Mouse (Mus musculus): ENCODE results near the gene Zfp697. TPM values are rescaled to one million over a fixed set of nuclear protein-coding genes. Genes with fewer than 3 reads are reported as not detected.
A peak's percentile ranks its signal among the peaks of the same experiment; 100 is the strongest.
"Not testable (repeated sequence)": the region's sequence is repeated elsewhere in the genome, so short reads cannot be mapped to it uniquely, and the experiment has no call there.

Gene Zfp697
- polyA plus RNA-seq, 1 experiment from 2014 or later, result 20.6 TPM

GRCm38 (mm10) chr3:98443149-98443779 lies 61.0 kb downstream of the Zfp697 start:
- not testable (repeated sequence) for H3K9ac ChIP-seq; H3K36me3 ChIP-seq (replicated peaks; ENCODE audit: control insufficient read depth, insufficient read depth); H3K4me3 ChIP-seq (replicated peaks; ENCODE audit: low read length); H3K4me2 ChIP-seq (replicated peaks); H3K4me1 ChIP-seq (replicated peaks; ENCODE audit: control insufficient read depth, insufficient read depth, low read length); H3K27ac ChIP-seq; H3K27me3 ChIP-seq (ENCODE audit: control insufficient read depth, insufficient read depth, low read length); H3K9me3 ChIP-seq (ENCODE audit: control insufficient read depth, low read length)
- ATAC-seq (ENCODE audit: low FRiP score), result peak; percentile 57; the same call in 1 of the 2 replicates
- DNase-seq (ENCODE audit: low spot score), result peak; percentile 21
- WGBS, result 7% methylated on average over 3 of the region's 3 CpGs

- DNase-seq (ENCODE audit: low spot score); H3K4me1 ChIP-seq (replicated peaks; ENCODE audit: control insufficient read depth, insufficient read depth, low read length); H3K4me3 ChIP-seq (replicated peaks; ENCODE audit: low read length); H3K9me3 ChIP-seq (ENCODE audit: control insufficient read depth, low read length); H3K27ac ChIP-seq; H3K9ac ChIP-seq; ATAC-seq (ENCODE audit: low FRiP score); H3K4me2 ChIP-seq (replicated peaks); H3K27me3 ChIP-seq (ENCODE audit: control insufficient read depth, insufficient read depth, low read length); H3K36me3 ChIP-seq (replicated peaks; ENCODE audit: control insufficient read depth, insufficient read depth): not testable (repeated sequence)
- no CpG with 5 or more reads among the region's 1 CpGs for WGBS
These were observed 61.7 kb downstream of the Zfp697 start for GRCm38 (mm10) chr3:98443924-98444323.

- H3K27me3 ChIP-seq (ENCODE audit: control insufficient read depth, insufficient read depth, low read length); H3K9ac ChIP-seq; H3K4me2 ChIP-seq (replicated peaks); H3K4me3 ChIP-seq (replicated peaks; ENCODE audit: low read length); DNase-seq (ENCODE audit: low spot score); ATAC-seq (ENCODE audit: low FRiP score); H3K9me3 ChIP-seq (ENCODE audit: control insufficient read depth, low read length); H3K4me1 ChIP-seq (replicated peaks; ENCODE audit: control insufficient read depth, insufficient read depth, low read length); H3K27ac ChIP-seq; H3K36me3 ChIP-seq (replicated peaks; ENCODE audit: control insufficient read depth, insufficient read depth): not testable (repeated sequence)
- WGBS, result 58% methylated on average over 4 of the region's 5 CpGs
These were observed 71.5 kb downstream of the Zfp697 start for GRCm38 (mm10) chr3:98453786-98454185.

DNA sequence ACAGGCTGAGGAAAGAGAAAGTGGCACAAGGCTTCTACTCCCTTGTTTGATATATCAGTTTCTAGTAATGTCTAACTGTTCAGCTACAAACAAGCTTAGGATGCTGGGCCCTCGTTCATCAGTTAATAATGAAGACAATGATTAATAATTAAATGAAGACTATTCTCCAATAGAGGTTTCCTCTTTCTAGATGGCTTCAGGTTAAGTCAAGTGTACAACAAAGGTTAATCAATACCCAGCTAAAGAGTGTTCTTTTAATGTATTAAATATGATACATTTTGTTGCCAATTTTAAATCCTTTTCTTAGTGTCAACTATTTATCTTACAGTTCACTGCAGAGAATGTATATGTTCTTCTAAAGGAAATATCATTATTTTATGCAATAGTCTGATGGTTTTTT lies 74.8 kb downstream of the Zfp697 start, which contains the start of gene Gm4450:
Gene Gm4450, minus strand, starts transcription at position 101 of the 400 bp plus-strand sequence.
- not testable (repeated sequence) for H3K4me3 ChIP-seq (replicated peaks; ENCODE audit: low read length); H3K9ac ChIP-seq; DNase-seq (ENCODE audit: low spot score); ATAC-seq (ENCODE audit: low FRiP score); H3K4me2 ChIP-seq (replicated peaks); H3K9me3 ChIP-seq (ENCODE audit: control insufficient read depth, low read length); H3K36me3 ChIP-seq (replicated peaks; ENCODE audit: control insufficient read depth, insufficient read depth); H3K27me3 ChIP-seq (ENCODE audit: control insufficient read depth, insufficient read depth, low read length); H3K27ac ChIP-seq; H3K4me1 ChIP-seq (replicated peaks; ENCODE audit: control insufficient read depth, insufficient read depth, low read length)
- no CpG with 5 or more reads among the region's 1 CpGs for WGBS

- not testable (repeated sequence) for ATAC-seq (ENCODE audit: low FRiP score); H3K9me3 ChIP-seq (ENCODE audit: control insufficient read depth, low read length); H3K9ac ChIP-seq; H3K36me3 ChIP-seq (replicated peaks; ENCODE audit: control insufficient read depth, insufficient read depth); DNase-seq (ENCODE audit: low spot score); H3K4me2 ChIP-seq (replicated peaks); H3K27me3 ChIP-seq (ENCODE audit: control insufficient read depth, insufficient read depth, low read length); H3K4me1 ChIP-seq (replicated peaks; ENCODE audit: control insufficient read depth, insufficient read depth, low read length); H3K4me3 ChIP-seq (replicated peaks; ENCODE audit: low read length); H3K27ac ChIP-seq
- 50% methylated on average over 1 of the region's 2 CpGs for WGBS
These were observed 87.1 kb downstream of the Zfp697 start for GRCm38 (mm10) chr3:98469323-98469722.

DNA sequence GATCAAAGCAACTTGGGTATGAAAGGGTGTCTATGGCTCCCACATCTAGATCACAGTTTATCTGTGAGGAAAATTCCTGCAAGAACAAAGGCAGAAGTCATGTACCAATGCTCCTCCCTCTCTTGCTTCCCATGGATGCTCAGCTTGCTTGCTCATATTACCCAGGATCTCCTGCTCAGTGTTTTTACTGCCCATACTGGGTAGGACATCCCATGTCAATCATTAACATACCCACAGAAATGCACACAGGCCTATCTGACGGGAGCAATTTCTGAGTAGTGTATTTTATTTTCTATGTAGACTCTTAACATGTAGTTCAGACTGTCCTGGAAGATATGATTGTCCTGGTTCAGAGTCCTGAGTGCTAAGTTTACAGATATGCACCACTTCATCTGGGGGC lies 88.8 kb downstream of the Zfp697 start:
- not testable (repeated sequence) for DNase-seq (ENCODE audit: low spot score); H3K27me3 ChIP-seq (ENCODE audit: control insufficient read depth, insufficient read depth, low read length); H3K4me2 ChIP-seq (replicated peaks); H3K4me3 ChIP-seq (replicated peaks; ENCODE audit: low read length); H3K4me1 ChIP-seq (replicated peaks; ENCODE audit: control insufficient read depth, insufficient read depth, low read length); H3K9me3 ChIP-seq (ENCODE audit: control insufficient read depth, low read length); H3K27ac ChIP-seq; H3K36me3 ChIP-seq (replicated peaks; ENCODE audit: control insufficient read depth, insufficient read depth); H3K9ac ChIP-seq; ATAC-seq (ENCODE audit: low FRiP score)
- WGBS, result no CpG with 5 or more reads among the region's 1 CpGs

DNA sequence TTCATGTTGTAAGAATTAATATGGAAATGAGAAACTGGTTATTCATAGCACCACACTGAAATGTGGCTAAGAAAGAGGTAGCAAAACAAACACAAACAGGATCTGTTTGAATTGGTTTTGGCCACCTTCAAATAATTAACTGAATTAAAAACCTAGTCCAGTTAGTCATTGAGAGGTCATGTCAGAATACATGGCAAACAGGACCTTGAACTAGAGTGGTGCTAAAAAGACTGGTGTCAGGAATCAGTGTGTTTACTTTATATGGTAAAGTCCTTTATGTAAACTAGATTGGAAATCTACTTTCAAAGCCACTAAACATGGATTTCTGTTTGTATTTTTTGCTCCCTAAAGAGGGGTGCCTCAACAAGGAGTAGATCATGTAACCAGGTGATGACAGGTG lies 89.2 kb downstream of the Zfp697 start:
- H3K4me1 ChIP-seq (replicated peaks; ENCODE audit: control insufficient read depth, insufficient read depth, low read length); H3K4me3 ChIP-seq (replicated peaks; ENCODE audit: low read length); H3K27ac ChIP-seq; H3K36me3 ChIP-seq (replicated peaks; ENCODE audit: control insufficient read depth, insufficient read depth); H3K9me3 ChIP-seq (ENCODE audit: control insufficient read depth, low read length); H3K4me2 ChIP-seq (replicated peaks); ATAC-seq (ENCODE audit: low FRiP score); H3K9ac ChIP-seq; DNase-seq (ENCODE audit: low spot score); H3K27me3 ChIP-seq (ENCODE audit: control insufficient read depth, insufficient read depth, low read length): not testable (repeated sequence)

- not testable (repeated sequence) for H3K9me3 ChIP-seq (ENCODE audit: control insufficient read depth, low read length); H3K36me3 ChIP-seq (replicated peaks; ENCODE audit: control insufficient read depth, insufficient read depth); DNase-seq (ENCODE audit: low spot score); H3K4me1 ChIP-seq (replicated peaks; ENCODE audit: control insufficient read depth, insufficient read depth, low read length); H3K4me2 ChIP-seq (replicated peaks); ATAC-seq (ENCODE audit: low FRiP score); H3K27ac ChIP-seq; H3K27me3 ChIP-seq (ENCODE audit: control insufficient read depth, insufficient read depth, low read length); H3K9ac ChIP-seq; H3K4me3 ChIP-seq (replicated peaks; ENCODE audit: low read length)
These were observed 111.9 kb downstream of the Zfp697 start for GRCm38 (mm10) chr3:98494184-98494583.

DNA sequence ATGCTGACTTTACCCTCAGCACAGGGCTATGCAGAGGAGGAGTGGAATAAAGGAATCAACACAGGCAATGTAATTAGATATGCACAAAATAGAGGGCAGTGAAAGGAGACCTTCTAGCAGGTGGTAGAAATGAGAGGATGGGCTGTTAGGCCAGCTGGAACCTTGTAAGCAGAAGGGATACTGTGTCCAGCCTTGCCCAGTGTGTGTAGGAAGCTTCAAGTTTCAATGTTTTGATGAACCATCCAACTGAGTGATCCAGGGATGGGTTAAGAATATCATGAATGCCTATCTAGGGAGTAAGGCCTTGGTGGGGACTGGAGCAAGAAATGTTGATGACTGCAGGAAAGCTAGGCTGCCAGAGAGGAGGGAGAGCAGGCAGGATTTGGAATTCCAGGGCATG lies 112.8 kb downstream of the Zfp697 start:
- not testable (repeated sequence) for H3K4me3 ChIP-seq (replicated peaks; ENCODE audit: low read length); H3K4me1 ChIP-seq (replicated peaks; ENCODE audit: control insufficient read depth, insufficient read depth, low read length); H3K4me2 ChIP-seq (replicated peaks); H3K36me3 ChIP-seq (replicated peaks; ENCODE audit: control insufficient read depth, insufficient read depth); H3K9me3 ChIP-seq (ENCODE audit: control insufficient read depth, low read length); H3K9ac ChIP-seq; H3K27ac ChIP-seq; ATAC-seq (ENCODE audit: low FRiP score); DNase-seq (ENCODE audit: low spot score); H3K27me3 ChIP-seq (ENCODE audit: control insufficient read depth, insufficient read depth, low read length)

- H3K9me3 ChIP-seq (ENCODE audit: control insufficient read depth, low read length); H3K4me2 ChIP-seq (replicated peaks); H3K27me3 ChIP-seq (ENCODE audit: control insufficient read depth, insufficient read depth, low read length); H3K36me3 ChIP-seq (replicated peaks; ENCODE audit: control insufficient read depth, insufficient read depth); ATAC-seq (ENCODE audit: low FRiP score); H3K4me1 ChIP-seq (replicated peaks; ENCODE audit: control insufficient read depth, insufficient read depth, low read length); DNase-seq (ENCODE audit: low spot score); H3K27ac ChIP-seq; H3K9ac ChIP-seq; H3K4me3 ChIP-seq (replicated peaks; ENCODE audit: low read length): not testable (repeated sequence)
- no CpG with 5 or more reads among the region's 2 CpGs for WGBS
These were observed 114.5 kb downstream of the Zfp697 start for GRCm38 (mm10) chr3:98496762-98497161.

Measured in hindbrain, embryonic 14.5 days (tissue).